Mouse (Mus musculus) ES-E14 (cell line): Measurements from ENCODE around the gene Elmo3.

Experiments
- CHD2 ChIP-seq: IDR thresholded peaks from 2 replicates; pipeline ENCODE4 v1.6.1; 2014; ENCODE audit warnings: mild to moderate bottlenecking, low read depth, low read length, inconsistent platforms
- HCFC1 ChIP-seq: IDR thresholded peaks from 2 replicates; pipeline ENCODE4 v1.6.1; 2012; ENCODE audit warnings: low read length, inconsistent platforms, borderline replicate concordance; ENCODE audit not compliant: insufficient read depth
- MAFK ChIP-seq: IDR thresholded peaks from 2 replicates; pipeline ENCODE4 v1.6.1; 2014; ENCODE audit warnings: mild to moderate bottlenecking, low read depth, low read length, inconsistent platforms; ENCODE audit not compliant: insufficient read depth
- ZNF384 ChIP-seq: IDR thresholded peaks from 2 replicates; pipeline ENCODE4 v1.6.1; 2012; ENCODE audit warnings: low read depth, low read length, inconsistent platforms

DNA sequence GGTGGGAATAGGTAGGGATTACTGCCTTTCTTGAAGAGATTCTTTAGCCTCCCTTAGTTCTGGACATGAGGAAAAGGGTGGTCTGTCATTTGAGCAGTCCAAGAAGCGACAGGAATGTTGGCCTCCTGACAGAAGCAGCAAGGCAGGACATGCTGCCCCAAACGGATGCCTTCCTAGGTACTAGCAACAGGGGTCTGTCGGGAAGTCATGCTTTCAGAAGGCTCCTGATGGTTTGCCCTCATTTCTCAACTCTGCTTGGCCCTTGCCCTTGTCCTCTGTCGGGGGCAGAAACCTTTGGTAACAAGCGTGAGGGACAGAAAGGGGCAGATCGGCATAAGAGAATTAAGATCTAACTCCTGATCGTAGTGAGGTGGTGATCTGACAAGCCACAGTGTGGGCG is 4.7 kb downstream of the Elmo3 start:
- TF ChIP-seq HCFC1 (no peak), MAFK (no peak), CHD2 (no peak), ZNF384 (no peak)
